Mouse (Mus musculus): ENCODE measurements at regions not wholly inside any gene's neighbourhood (a gene's known extent, or its start where the extent isn't known, plus 50 kb on each side); places are given as distances from the start of the nearest gene placed in this dataset.

GRCm38 (mm10) chr16:49977276-49977675 lies 176.9 kb downstream of the Cd47 start:
- WGBS (ENCODE audit: insufficient replicate concordance): 74% methylated on average over 2 of the region's 2 CpGs
- H3K4me3 ChIP-seq (ENCODE audit: low read depth, low read length): no peak overlapping the region
- no peak for ATAC-seq (replicated peaks; ENCODE audit: insufficient number of reproducible peaks, low FRiP score, low TSS enrichment)
- H3K4me2 ChIP-seq: no peak overlapping the region
- H3K27ac ChIP-seq (ENCODE audit: low read depth, low read length): no peak overlapping the region
- no peaks in the 10 kb centered on the region for H3K9me3 ChIP-seq (replicated peaks; ENCODE audit: control insufficient read depth, low read length)
- H3K9ac ChIP-seq (ENCODE audit: low read depth, low read length): no peak overlapping the region
- 0 out of 2 replicates have a peak, but pooled peaks cover 2% of the 10 kb centered on the region for H3K4me1 ChIP-seq (ENCODE audit: control insufficient read depth, insufficient read depth, low read length)
- H3K27me3 ChIP-seq (ENCODE audit: control insufficient read depth, insufficient read depth, low read length): no peaks in the 10 kb centered on the region
- H3K36me3 ChIP-seq (ENCODE audit: control insufficient read depth, insufficient read depth, low read length): no peaks in the 10 kb centered on the region

DNA sequence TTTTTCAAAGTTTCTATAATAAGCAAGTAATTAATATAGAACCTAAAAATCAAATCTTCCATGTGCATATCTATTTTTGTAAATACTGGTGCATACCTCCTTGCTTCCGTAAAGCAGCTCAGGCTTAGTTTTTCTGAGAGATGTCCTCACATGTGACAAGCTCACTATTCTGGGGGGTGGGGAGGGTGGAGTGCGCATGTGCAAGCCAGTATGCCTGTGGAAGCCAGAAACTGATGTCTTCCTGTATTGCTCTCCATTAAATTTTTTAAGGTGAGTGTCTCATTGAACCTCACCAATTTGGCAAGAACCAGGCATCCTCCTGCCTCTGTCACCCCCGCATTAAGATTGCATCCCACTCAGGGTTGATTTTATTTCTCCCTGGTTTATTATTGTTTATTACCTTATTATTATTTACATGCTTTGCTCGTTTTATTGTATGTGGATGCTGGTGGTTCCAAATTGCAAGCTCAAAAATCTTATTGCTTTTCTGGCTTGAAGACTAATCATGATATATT lies 179.2 kb downstream of the Cd47 start:
- ATAC-seq (replicated peaks; ENCODE audit: insufficient number of reproducible peaks, low FRiP score, low TSS enrichment): no peak
- no peak overlapping the region for H3K27ac ChIP-seq (ENCODE audit: low read depth, low read length)
- H3K36me3 ChIP-seq (ENCODE audit: control insufficient read depth, insufficient read depth, low read length): no peaks in the 10 kb centered on the region
- no peak overlapping the region for H3K4me2 ChIP-seq
- no peaks in the 10 kb centered on the region for H3K27me3 ChIP-seq (ENCODE audit: control insufficient read depth, insufficient read depth, low read length)
- no peak overlapping the region for H3K9ac ChIP-seq (ENCODE audit: low read depth, low read length)
- no peaks in the 10 kb centered on the region for H3K9me3 ChIP-seq (replicated peaks; ENCODE audit: control insufficient read depth, low read length)
- 0 out of 2 replicates have a peak, but pooled peaks cover 2% of the 10 kb centered on the region for H3K4me1 ChIP-seq (ENCODE audit: control insufficient read depth, insufficient read depth, low read length)
- H3K4me3 ChIP-seq (ENCODE audit: low read depth, low read length): no peak overlapping the region
- 90% methylated on average over 4 of the region's 4 CpGs for WGBS (ENCODE audit: insufficient replicate concordance)

DNA sequence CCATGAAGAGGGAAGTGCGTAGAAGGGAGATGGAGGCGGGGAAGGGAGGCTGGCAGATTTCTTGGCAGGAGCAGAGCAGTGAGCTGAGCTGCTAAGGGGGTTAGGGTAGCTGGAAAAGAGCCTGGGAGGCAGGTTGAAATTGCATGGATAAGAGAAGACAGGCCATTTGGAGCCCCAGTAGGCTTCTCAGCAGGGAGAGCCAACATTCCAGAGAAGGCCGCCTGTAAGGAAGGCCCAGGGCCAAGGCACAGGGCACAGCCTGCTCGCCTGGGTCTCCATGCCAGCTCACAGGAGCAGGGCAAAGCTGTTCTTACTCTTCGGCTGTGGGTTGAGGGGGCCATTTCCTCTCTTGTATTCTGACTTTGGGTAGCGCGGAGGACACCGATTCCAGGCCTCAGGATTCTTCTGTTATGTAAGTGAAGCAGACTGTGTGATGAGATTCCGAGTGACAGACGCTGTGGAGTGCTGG lies 179.9 kb downstream of the Cd47 start:
- H3K9ac ChIP-seq (ENCODE audit: low read depth, low read length): no peak overlapping the region
- no peaks in the 10 kb centered on the region for H3K36me3 ChIP-seq (ENCODE audit: control insufficient read depth, insufficient read depth, low read length)
- no peak overlapping the region for H3K27ac ChIP-seq (ENCODE audit: low read depth, low read length)
- no peak overlapping the region for H3K4me2 ChIP-seq
- H3K9me3 ChIP-seq (replicated peaks; ENCODE audit: control insufficient read depth, low read length): no peaks in the 10 kb centered on the region
- no peak overlapping the region for H3K4me3 ChIP-seq (ENCODE audit: low read depth, low read length)
- WGBS (ENCODE audit: insufficient replicate concordance): 56% methylated on average over 10 of the region's 10 CpGs
- no peak for ATAC-seq (replicated peaks; ENCODE audit: insufficient number of reproducible peaks, low FRiP score, low TSS enrichment)
- H3K4me1 ChIP-seq (ENCODE audit: control insufficient read depth, insufficient read depth, low read length): 0 out of 2 replicates have a peak, but pooled peaks cover 2% of the 10 kb centered on the region
- H3K27me3 ChIP-seq (ENCODE audit: control insufficient read depth, insufficient read depth, low read length): no peaks in the 10 kb centered on the region

- Histone ChIP-seq H3K27me3 (ENCODE audit: control insufficient read depth, insufficient read depth, low read length) (no peaks in the 10 kb centered on the region), H3K4me3 (ENCODE audit: low read depth, low read length) (no peak overlapping the region), H3K9ac (ENCODE audit: low read depth, low read length) (no peak overlapping the region), H3K4me1 (ENCODE audit: control insufficient read depth, insufficient read depth, low read length) (0 out of 2 replicates have a peak, but pooled peaks cover 2% of the 10 kb centered on the region), H3K4me2 (no peak overlapping the region), H3K27ac (ENCODE audit: low read depth, low read length) (no peak overlapping the region), H3K9me3 (replicated peaks; ENCODE audit: control insufficient read depth, low read length) (no peaks in the 10 kb centered on the region), H3K36me3 (ENCODE audit: control insufficient read depth, insufficient read depth, low read length) (no peaks in the 10 kb centered on the region)
- 79% methylated on average over 4 of the region's 4 CpGs for WGBS (ENCODE audit: insufficient replicate concordance)
- ATAC-seq (replicated peaks; ENCODE audit: insufficient number of reproducible peaks, low FRiP score, low TSS enrichment): no peak
Observed at GRCm38 (mm10) chr16:49982180-49982579, 181.8 kb downstream of the Cd47 start.

DNA sequence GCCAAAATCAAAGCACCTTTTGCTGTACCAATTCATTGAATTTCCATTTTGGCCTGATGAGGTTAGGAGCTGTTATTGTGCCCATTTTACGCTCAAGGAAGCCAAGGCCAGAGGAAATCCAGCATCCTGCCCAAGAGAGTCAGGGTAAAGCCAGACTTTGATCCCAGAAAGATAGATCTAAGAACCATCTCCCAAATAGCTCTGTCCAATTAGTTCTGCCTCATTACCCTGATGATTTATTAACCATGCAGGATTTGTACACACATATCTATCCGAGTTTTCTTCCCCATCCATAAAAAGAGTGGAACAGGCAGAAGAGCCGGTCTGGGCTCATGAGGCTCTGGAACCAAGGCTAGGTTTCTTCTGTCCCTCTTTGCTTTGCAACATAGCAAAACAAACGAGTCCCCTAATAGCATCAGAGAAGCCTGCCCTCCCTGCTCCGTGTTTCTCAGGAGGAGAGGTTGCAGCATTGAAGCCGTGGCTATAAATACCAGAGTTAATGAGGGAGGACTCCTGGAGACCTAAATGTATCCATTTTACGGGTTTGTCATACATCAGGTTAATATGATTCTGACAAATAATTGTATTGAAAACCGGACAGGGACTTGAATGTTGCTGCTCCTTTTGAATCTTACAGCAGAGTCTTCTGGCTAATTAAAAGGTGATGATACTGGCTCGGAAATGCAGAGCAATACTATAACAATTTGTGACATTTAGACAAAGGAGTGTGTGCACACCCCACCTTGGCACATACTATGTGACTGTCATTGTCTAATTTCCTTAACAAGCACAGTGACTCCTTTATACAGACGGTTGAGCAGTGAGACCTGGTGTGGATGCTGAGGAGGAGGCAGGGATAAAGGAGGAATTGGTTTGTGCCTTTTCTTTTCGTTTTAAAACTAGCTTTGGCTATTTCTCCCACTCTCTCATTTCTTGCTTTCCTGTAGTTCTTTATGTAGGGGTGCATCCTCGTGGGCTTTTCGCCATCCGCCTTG lies 185.0 kb downstream of the Cd47 start:
- 71% methylated on average over 14 of the region's 14 CpGs for WGBS (ENCODE audit: insufficient replicate concordance)
- peaks cover 2% of the 10 kb centered on the region; the same call in 1 of the 2 replicates for H3K27me3 ChIP-seq (ENCODE audit: control insufficient read depth, insufficient read depth, low read length)
- H3K9ac ChIP-seq (ENCODE audit: low read depth, low read length): no peak overlapping the region

DNA sequence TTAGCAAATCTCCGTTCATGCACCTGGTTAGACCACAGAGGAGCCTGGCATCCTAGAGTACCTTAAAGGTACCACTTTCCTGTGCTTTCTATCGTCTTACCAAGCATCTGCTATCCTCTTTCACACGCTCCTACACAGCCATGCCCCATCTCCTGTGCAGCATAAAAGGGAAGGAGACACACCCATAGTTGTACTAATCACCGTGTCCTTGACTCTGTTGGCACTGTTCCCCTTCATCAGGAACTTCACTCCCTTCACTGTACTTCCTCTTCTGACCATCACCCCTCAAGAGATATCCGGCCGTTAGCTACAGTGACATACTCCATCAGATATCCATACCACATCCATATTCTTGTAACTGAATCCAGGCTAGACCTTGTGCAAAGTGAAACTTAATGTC lies 186.6 kb downstream of the Cd47 start:
- 70% methylated on average over 6 of the region's 6 CpGs for WGBS (ENCODE audit: insufficient replicate concordance)
- no peak overlapping the region for H3K9ac ChIP-seq (ENCODE audit: low read depth, low read length)
- ATAC-seq (replicated peaks; ENCODE audit: insufficient number of reproducible peaks, low FRiP score, low TSS enrichment): no peak
- no peaks in the 10 kb centered on the region for H3K9me3 ChIP-seq (replicated peaks; ENCODE audit: control insufficient read depth, low read length)
- no peak overlapping the region for H3K27ac ChIP-seq (ENCODE audit: low read depth, low read length)
- peaks cover 2% of the 10 kb centered on the region; the same call in 1 of the 2 replicates for H3K27me3 ChIP-seq (ENCODE audit: control insufficient read depth, insufficient read depth, low read length)
- no peak overlapping the region for H3K4me3 ChIP-seq (ENCODE audit: low read depth, low read length)
- no peaks in the 10 kb centered on the region for H3K36me3 ChIP-seq (ENCODE audit: control insufficient read depth, insufficient read depth, low read length)
- no peak overlapping the region for H3K4me2 ChIP-seq
- H3K4me1 ChIP-seq (ENCODE audit: control insufficient read depth, insufficient read depth, low read length): no peaks in the 10 kb centered on the region

More for the DNA sequence above, 185.0 kb downstream of the Cd47 start:
- Histone ChIP-seq H3K4me3 (ENCODE audit: low read depth, low read length) (no peak overlapping the region), H3K9me3 (replicated peaks; ENCODE audit: control insufficient read depth, low read length) (no peaks in the 10 kb centered on the region), H3K4me2 (no peak overlapping the region), H3K4me1 (ENCODE audit: control insufficient read depth, insufficient read depth, low read length) (0 out of 2 replicates have a peak, but pooled peaks cover under 1% of the 10 kb centered on the region), H3K36me3 (ENCODE audit: control insufficient read depth, insufficient read depth, low read length) (no peaks in the 10 kb centered on the region), H3K27ac (ENCODE audit: low read depth, low read length) (no peak overlapping the region)
- ATAC-seq (replicated peaks; ENCODE audit: insufficient number of reproducible peaks, low FRiP score, low TSS enrichment): no peak

DNA sequence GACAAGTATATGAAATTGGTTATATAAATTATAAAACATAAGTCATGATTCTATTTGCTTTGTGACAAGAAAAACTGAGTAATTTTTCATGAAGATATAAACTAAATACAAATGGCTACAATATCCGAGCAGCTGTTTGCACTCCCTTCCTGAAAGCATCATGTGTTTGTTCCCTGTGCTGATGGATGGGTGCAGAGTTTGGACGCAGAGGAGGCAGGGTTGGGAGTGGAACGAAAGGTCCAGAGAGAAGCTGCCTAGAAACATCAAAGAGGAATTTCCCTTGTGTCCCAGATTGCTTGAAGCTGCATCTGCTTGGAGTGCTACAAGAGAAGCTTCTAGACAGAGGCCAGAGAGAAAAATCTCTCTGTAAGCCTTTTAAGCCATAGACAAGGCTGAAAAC lies 195.5 kb downstream of the Cd47 start:
- Histone ChIP-seq H3K27me3 (ENCODE audit: control insufficient read depth, insufficient read depth, low read length) (peaks cover 5% of the 10 kb centered on the region; the same call in 1 of the 2 replicates), H3K4me1 (ENCODE audit: control insufficient read depth, insufficient read depth, low read length) (no peaks in the 10 kb centered on the region), H3K27ac (ENCODE audit: low read depth, low read length) (no peak overlapping the region), H3K9ac (ENCODE audit: low read depth, low read length) (no peak overlapping the region), H3K4me3 (ENCODE audit: low read depth, low read length) (no peak overlapping the region), H3K4me2 (no peak overlapping the region), H3K36me3 (ENCODE audit: control insufficient read depth, insufficient read depth, low read length) (no peaks in the 10 kb centered on the region), H3K9me3 (replicated peaks; ENCODE audit: control insufficient read depth, low read length) (no peaks in the 10 kb centered on the region)
- no peak for ATAC-seq (replicated peaks; ENCODE audit: insufficient number of reproducible peaks, low FRiP score, low TSS enrichment)
- 71% methylated on average over 3 of the region's 3 CpGs for WGBS (ENCODE audit: insufficient replicate concordance)

DNA sequence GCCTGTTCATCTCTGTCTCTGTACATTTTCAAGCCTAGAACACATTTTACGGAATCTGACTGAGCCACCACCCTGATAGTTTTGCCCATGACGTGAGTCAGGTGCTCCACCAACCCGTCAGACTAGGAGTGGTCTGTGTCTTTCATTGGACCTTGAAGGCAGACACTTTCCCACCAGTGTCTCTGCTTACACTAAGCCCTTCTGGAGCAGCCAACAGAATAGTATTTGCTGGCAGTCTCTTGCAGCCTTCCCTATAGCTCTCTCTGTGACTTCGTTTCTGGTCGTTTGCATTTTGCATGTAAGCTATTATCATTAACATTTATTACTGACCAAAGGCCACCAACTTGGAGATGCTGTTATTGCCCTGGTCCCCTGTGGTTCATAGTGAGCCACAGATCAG lies 196.3 kb downstream of the Cd47 start:
- H3K9me3 ChIP-seq (replicated peaks; ENCODE audit: control insufficient read depth, low read length): no peaks in the 10 kb centered on the region
- no peak overlapping the region for H3K9ac ChIP-seq (ENCODE audit: low read depth, low read length)
- no peaks in the 10 kb centered on the region for H3K4me1 ChIP-seq (ENCODE audit: control insufficient read depth, insufficient read depth, low read length)
- H3K27me3 ChIP-seq (ENCODE audit: control insufficient read depth, insufficient read depth, low read length): peaks cover 5% of the 10 kb centered on the region; the same call in 1 of the 2 replicates
- H3K27ac ChIP-seq (ENCODE audit: low read depth, low read length): no peak overlapping the region
- no peak for ATAC-seq (replicated peaks; ENCODE audit: insufficient number of reproducible peaks, low FRiP score, low TSS enrichment)
- no peaks in the 10 kb centered on the region for H3K36me3 ChIP-seq (ENCODE audit: control insufficient read depth, insufficient read depth, low read length)
- 72% methylated on average over 5 of the region's 5 CpGs for WGBS (ENCODE audit: insufficient replicate concordance)
- no peak overlapping the region for H3K4me2 ChIP-seq
- H3K4me3 ChIP-seq (ENCODE audit: low read depth, low read length): no peak overlapping the region
